Mouse (Mus musculus) spleen, adult 2 months (tissue): ENCODE results near the gene Wdfy3. TPM values are rescaled to one million over a fixed set of nuclear protein-coding genes. Genes with fewer than 3 reads are reported as not detected.
"Not testable (repeated sequence)": the region's sequence is repeated elsewhere in the genome, so short reads cannot be mapped to it uniquely, and the experiment has no call there.

Experiments used
- DNase-seq, 2 experiments: peaks; one replicate each; pipeline versions ENCODE4 v3.0.0 to v3.0.0-alpha.2; 2012 to 2021; ENCODE audit warnings: low spot score in 2 of 2, low read depth in 1 of 2
- H3K27ac ChIP-seq: fragments of 200-500 bp; 2 replicates; pipeline ENCODE4 v1.5.1; 2012; ENCODE audit warnings: low read length, inconsistent platforms; ENCODE audit not compliant: insufficient read depth
- H3K27me3 ChIP-seq: fragments of 200-500 bp; 2 replicates; pipeline ENCODE4 v1.6.1; 2012; ENCODE audit warnings: mild to moderate bottlenecking, moderate library complexity, low read length, inconsistent platforms; ENCODE audit not compliant: control insufficient read depth, insufficient read depth
- H3K36me3 ChIP-seq: fragments of 200-500 bp; 2 replicates; pipeline ENCODE4 v1.6.1; 2012; ENCODE audit warnings: mild to moderate bottlenecking, low read length, inconsistent platforms; ENCODE audit not compliant: control insufficient read depth, insufficient read depth
- H3K4me1 ChIP-seq: fragments of 200-500 bp; 2 replicates; pipeline ENCODE4 v1.6.1; 2011; ENCODE audit warnings: inconsistent platforms; ENCODE audit not compliant: control insufficient read depth, insufficient read depth, insufficient read length
- H3K4me3 ChIP-seq: fragments of 200-500 bp; 2 replicates; pipeline ENCODE4 v1.5.1; 2011; ENCODE audit warnings: mild to moderate bottlenecking, inconsistent platforms; ENCODE audit not compliant: insufficient read depth, insufficient read length; ENCODE audit errors: extremely low read depth
- CTCF ChIP-seq: fragments of 200-500 bp; IDR thresholded peaks from 2 replicates; pipeline ENCODE4 v1.5.1; 2011; ENCODE audit warnings: mild to moderate bottlenecking, inconsistent platforms; ENCODE audit not compliant: insufficient read depth, insufficient read length, insufficient replicate concordance; ENCODE audit errors: extremely low read depth
- POLR2A ChIP-seq: fragments of 200-500 bp; IDR thresholded peaks from 2 replicates; pipeline ENCODE4 v1.6.1; 2011; ENCODE audit warnings: low read depth, low read length, inconsistent platforms
- WGBS: fragments of 180-500 bp; shearing (Covaris S2); methylation state at CpG from one replicate; pipeline ENCODE4 v1.1.7; 2018; 5-methylcytosine and 5-hydroxymethylcytosine counted together
- polyA plus RNA-seq: library from polyadenylated mRNA; depleted of rRNA; stranded (reverse); fragments of >200 nt; gene quantifications from 2 replicates; pipeline ENCODE4 v1.2.3, GENCODE M21; 2012

Gene Wdfy3
- polyA plus RNA-seq, 1 experiment = 12.0 TPM

DNA sequence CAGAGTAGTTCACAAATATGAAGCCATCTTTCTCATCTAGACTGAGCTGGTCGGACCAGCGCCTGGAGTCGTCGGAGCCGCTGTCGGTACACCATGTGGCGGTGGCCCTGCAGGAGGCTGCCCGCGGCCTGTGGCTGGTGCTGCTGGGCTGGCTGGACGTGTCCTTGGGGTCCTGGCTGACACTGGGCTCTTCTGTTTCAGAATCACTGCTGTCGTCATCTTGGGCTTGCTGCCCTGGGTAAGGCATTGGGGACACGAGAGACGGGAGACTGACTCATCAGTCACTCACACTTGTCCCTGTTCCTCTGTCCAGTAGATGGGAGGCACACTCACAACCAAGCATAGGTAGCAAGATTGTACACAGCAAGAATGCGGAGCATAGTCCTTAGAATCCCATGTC, 224.7 kb downstream of the Wdfy3 start:
- TF ChIP-seq CTCF (no peak), POLR2A (no peak)
- 95% methylated on average over 14 of the region's 14 CpGs for WGBS
- no peak for DNase-seq
- no peaks in the 10 kb centered on the region for H3K4me1 ChIP-seq
- H3K36me3 ChIP-seq = no peaks in the 10 kb centered on the region
- no peak overlapping the region for H3K27ac ChIP-seq
- H3K4me3 ChIP-seq = no peak overlapping the region
- H3K27me3 ChIP-seq = no peaks in the 10 kb centered on the region

DNA sequence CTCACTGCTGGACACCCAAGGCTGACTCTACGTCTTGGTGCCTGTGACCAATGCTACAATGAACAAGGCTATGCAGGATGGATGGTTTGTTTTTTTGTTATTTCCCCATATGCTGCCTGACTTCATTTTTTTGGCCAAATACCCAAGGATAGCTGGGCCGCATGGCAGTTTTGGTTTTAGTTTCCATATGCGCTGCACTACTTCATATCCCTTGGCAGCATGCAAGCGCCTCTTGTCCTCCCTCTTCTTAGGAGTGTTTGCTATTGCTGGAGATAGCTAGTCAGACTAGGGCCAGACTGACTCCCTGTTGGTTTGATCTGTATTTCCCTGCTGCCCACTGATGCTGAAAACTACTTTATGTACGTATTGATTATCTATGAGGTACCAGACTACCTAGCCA, 229.2 kb downstream of the Wdfy3 start:
- H3K27me3 ChIP-seq = no peaks in the 10 kb centered on the region
- no peaks in the 10 kb centered on the region for H3K36me3 ChIP-seq
- no peaks in the 10 kb centered on the region for H3K4me1 ChIP-seq
- DNase-seq = no peak
- no peak overlapping the region for H3K4me3 ChIP-seq
- no peak overlapping the region for H3K27ac ChIP-seq
- TF ChIP-seq POLR2A (no peak), CTCF (no peak)
- 94% methylated on average over 5 of the region's 5 CpGs for WGBS

DNA sequence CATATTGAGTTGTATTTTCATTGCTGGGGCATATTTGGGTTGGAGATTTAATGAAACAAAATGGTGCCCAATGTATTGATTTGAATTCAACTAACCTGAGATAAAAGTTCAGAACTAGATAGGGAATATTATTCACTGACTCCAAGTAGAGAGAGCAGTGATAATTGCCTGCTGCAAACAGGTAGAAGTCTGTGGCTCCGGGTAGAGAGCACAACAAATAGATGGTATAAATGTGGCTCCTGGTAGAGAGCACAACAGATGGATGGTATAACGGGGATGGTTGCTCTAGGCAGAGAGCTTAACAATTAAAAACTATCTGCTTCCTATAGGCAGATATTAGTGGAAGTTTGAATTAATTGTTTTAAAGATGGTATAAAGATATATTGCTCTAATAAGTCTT, 232.1 kb downstream of the Wdfy3 start:
- not testable (repeated sequence) for DNase-seq, H3K4me3 ChIP-seq, H3K27ac ChIP-seq, H3K27me3 ChIP-seq, H3K4me1 ChIP-seq, H3K36me3 ChIP-seq
- 95% methylated on average over 2 of the region's 2 CpGs for WGBS

DNA sequence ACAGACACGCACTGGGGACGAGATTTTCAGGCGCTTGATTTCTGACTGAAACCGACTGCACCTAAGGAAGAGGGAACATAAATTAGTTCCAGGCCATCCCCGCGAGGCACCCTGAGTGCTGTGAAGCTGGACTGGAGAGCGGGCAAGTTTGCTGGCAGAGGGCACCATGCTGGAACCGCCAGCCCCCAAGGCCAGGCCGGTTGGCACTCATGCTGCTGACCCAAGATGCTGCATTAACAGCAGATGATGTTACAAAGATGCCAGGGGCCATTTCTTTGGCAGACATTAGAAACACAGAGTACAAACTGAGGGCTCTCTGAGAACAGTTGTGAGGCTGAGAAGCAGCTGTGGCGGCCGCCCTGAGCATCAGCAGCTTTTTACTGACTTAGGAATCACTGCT, 233.5 kb downstream of the Wdfy3 start:
- Histone ChIP-seq H3K4me1 (no peaks in the 10 kb centered on the region), H3K4me3 (no peak overlapping the region), H3K27me3 (no peaks in the 10 kb centered on the region), H3K27ac (no peak overlapping the region), H3K36me3 (no peaks in the 10 kb centered on the region)
- no peak for DNase-seq
- TF ChIP-seq POLR2A = no peak
- TF ChIP-seq CTCF = no peak
- 96% methylated on average over 11 of the region's 11 CpGs for WGBS

DNA sequence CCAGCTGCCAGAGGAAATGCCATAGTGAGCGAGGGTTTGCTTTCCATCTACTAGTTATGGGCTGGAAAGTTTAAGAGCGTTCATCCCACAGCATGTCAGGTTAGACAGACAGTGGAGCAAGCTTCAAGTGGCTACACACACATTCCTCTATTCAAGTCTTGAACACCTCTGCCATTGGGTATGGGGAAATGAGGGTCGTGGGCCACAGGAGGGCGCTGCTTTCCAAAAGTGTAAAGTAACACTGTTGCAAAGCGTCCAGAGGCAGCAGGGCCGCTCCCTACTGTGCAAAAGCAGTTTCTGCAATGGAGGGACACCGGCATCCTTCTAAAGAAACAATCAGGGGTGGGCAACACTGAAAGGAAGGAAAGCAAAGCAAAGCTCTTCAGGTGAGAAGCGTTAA, 235.8 kb downstream of the Wdfy3 start:
- no peak overlapping the region for H3K27ac ChIP-seq
- H3K4me3 ChIP-seq = no peak overlapping the region
- no peak for DNase-seq
- 88% methylated on average over 8 of the region's 8 CpGs for WGBS
- H3K4me1 ChIP-seq = no peaks in the 10 kb centered on the region
- no peak for TF ChIP-seq CTCF
- no peak for TF ChIP-seq POLR2A
- no peaks in the 10 kb centered on the region for H3K27me3 ChIP-seq
- H3K36me3 ChIP-seq = no peaks in the 10 kb centered on the region

DNA sequence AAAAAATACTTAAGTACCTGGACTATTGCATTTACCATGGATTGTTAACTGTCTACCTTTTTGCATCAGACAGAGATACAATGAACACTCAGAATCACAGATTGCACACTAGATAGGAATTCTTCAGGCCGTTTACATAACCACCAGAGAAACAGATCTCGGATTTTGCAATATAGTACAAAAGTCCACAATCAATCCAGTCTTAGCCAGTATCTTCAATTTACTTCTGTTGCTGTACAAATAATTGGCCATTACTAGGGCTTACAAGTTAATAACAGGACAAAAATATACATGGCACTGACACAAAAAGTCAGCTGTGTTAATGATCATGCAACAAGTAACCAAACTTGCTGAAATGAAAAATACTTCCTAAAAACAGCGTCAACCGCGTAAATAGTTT, 236.7 kb downstream of the Wdfy3 start:
- TF ChIP-seq CTCF (no peak), POLR2A (no peak)
- no peaks in the 10 kb centered on the region for H3K4me1 ChIP-seq
- H3K36me3 ChIP-seq = no peaks in the 10 kb centered on the region
- no peak overlapping the region for H3K4me3 ChIP-seq
- no peaks in the 10 kb centered on the region for H3K27me3 ChIP-seq
- DNase-seq = no peak
- no peak overlapping the region for H3K27ac ChIP-seq
- 95% methylated on average over 5 of the region's 5 CpGs for WGBS

DNA sequence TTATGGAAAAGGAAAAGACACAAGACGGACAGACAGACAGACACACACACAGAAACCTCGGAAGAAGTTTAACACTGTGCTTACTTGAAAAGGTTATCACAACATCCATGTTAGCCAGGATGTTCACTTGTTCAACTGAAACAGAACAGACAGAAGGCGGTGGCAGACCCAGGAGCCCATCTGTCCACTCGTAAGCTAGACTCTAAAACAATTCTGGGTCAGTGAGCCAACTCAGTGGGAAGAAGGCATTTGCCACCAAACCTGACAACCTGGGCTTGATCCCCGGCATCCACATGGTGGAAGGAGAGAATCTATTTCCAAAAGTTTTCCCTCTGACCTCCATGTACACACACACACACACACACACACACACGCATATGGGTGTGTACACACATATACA, 237.7 kb downstream of the Wdfy3 start:
- Histone ChIP-seq H3K27me3 (no peaks in the 10 kb centered on the region), H3K27ac (no peak overlapping the region), H3K36me3 (no peaks in the 10 kb centered on the region), H3K4me3 (no peak overlapping the region), H3K4me1 (no peaks in the 10 kb centered on the region)
- TF ChIP-seq CTCF = no peak
- no peak for TF ChIP-seq POLR2A
- no peak for DNase-seq
- 93% methylated on average over 6 of the region's 6 CpGs for WGBS

DNA sequence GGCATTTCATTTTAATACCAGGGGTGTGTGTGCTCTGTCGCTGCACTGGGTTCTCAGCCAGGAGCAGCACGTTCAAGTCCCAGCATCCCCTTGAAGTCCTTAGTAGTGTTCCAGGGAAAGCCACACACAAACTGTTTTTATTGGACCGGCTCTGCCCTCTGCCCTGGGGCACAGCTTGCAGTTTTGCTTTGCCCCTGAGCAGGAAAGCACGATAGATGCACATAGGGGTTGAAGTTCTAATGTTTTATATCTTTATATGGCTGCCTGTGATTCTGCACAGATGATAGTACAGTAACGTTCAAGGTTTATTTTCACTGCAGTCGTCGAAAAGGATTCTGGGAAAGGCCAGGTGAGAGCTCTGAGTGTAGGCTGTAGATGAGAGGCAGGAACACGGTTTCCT, 239.5 kb downstream of the Wdfy3 start:
- no peak overlapping the region for H3K27ac ChIP-seq
- H3K4me3 ChIP-seq = no peak overlapping the region
- no peak for DNase-seq
- WGBS = 84% methylated on average over 8 of the region's 8 CpGs
- H3K36me3 ChIP-seq = no peaks in the 10 kb centered on the region
- no peaks in the 10 kb centered on the region for H3K27me3 ChIP-seq
- no peak for TF ChIP-seq CTCF
- no peak for TF ChIP-seq POLR2A
- H3K4me1 ChIP-seq = no peaks in the 10 kb centered on the region
